In the genomic region with DNA sequence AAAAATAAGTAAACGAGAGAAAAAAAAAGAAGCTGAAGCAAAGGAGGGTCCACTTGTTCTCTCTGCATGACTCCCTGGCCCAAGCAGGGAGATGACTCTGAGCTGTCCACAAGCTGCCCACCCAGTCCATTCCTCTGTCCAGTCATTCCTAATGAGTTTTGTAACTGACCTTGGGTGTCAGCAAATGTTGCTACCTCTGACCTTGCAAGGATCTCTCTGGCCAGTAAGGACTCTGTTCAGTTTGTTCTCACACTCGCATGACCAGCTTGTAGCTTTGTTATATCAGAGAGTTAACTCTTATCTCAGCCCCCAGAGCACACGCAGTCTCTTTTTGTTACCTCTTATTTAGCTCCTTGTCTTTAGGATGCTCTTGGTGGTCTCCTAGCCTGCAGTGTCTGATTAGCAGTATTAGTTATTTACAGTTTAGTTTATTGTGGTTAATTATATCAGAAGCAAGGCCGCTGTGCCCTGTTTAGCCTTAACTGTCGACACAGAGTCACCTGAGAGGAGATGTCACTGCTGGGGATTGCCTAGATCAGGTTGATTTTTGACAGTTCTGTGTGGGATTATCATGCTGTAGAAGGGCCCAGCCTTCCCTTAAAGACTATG, we compare ENCODE assay signal across 25 mouse cellular contexts. TPM values are rescaled to one million over a fixed set of nuclear protein-coding genes. Genes with fewer than 3 reads are reported as not detected.
DNase-seq lines count a peak whose midpoint lies in the region; ATAC-seq and TF ChIP-seq lines count a peak whose summit lies in the region.
"Had no signal": no experiment of that assay in that cellular context is flagged by ENCODE, and none has a peak within 500 bp of the region (broad histone marks: within the 10 kb centered on the region; RNA-seq: fewer than 3 reads in every experiment).

No protein-coding gene starts in this region.

- peak; percentile 32 for DNase-seq in G1E (ENCODE audit: low spot score)
- peak; percentile 50 for DNase-seq in adrenal gland, adult 8-10 months
- no peak for DNase-seq in liver, postnatal 0 days
- DNase-seq in urinary bladder, postnatal 14 days (ENCODE audit: low spot score), result no peak
- DNase-seq in gastrocnemius, adult 18-20 months (ENCODE audit: low spot score), result no peak
- DNase-seq in gastrocnemius, postnatal 10 days, result no peak
- DNase-seq: B cell, adult 2 months; cerebellum, adult 11 months; cerebellum, adult 9-11 months; heart, postnatal 36 days; kidney, adult 18-20 months; lung, postnatal 36 days; right cerebral cortex, postnatal 4 days; thymus, adult 2 months had no signal

- H3K27ac ChIP-seq in liver, postnatal 0 days (ENCODE audit: low read depth), result no peak overlapping the region
- H3K27ac ChIP-seq: embryonic facial prominence, embryonic 10.5 days; forebrain, embryonic 15.5 days; hindbrain, embryonic 13.5 days; kidney, postnatal 0 days; left cerebral cortex, adult 2 months; lung, embryonic 15.5 days; midbrain, embryonic 15.5 days; stomach, embryonic 15.5 days had no signal

- peak; percentile 89 for ATAC-seq in G1E (ENCODE audit: extremely low read depth, insufficient number of reproducible peaks, low FRiP score, poor library complexity, severe bottlenecking)
- peak; percentile 48; the same call in 1 of the 2 replicates for ATAC-seq in common myeloid progenitor, adult 5-6 weeks (replicated peaks; ENCODE audit: low read depth, poor library complexity, severe bottlenecking)
- ATAC-seq in liver, postnatal 0 days, result peak; percentile 61
- ATAC-seq: activated CD4-positive, CD25-positive, alpha-beta regulatory T cell, adult 4 months; forebrain, embryonic 15.5 days; midbrain, embryonic 15.5 days had no signal

- H3K4me3 ChIP-seq in G1E (ENCODE audit: low read depth, low read length), result peak overlapping the region; percentile 57; the same call in 1 of the 2 replicates
- no peak overlapping the region for H3K4me3 ChIP-seq in liver, postnatal 0 days (ENCODE audit: low read depth, low read length)
- H3K4me3 ChIP-seq: embryonic facial prominence, embryonic 10.5 days; forebrain, embryonic 15.5 days; hindbrain, embryonic 13.5 days; left cerebral cortex, adult 2 months; lung, embryonic 15.5 days; midbrain, embryonic 15.5 days; stomach, embryonic 15.5 days had no signal

- 53% methylated on average over 5 of the region's 5 CpGs for WGBS in liver, postnatal 0 days (ENCODE audit: insufficient replicate concordance)

- peaks cover under 1% of the 10 kb centered on the region; the same call in 1 of the 2 replicates for H3K9me3 ChIP-seq in G1E (replicated peaks)
- no peaks in the 10 kb centered on the region for H3K9me3 ChIP-seq in liver, postnatal 0 days (ENCODE audit: low read length)
- H3K9me3 ChIP-seq: embryonic facial prominence, embryonic 10.5 days; forebrain, embryonic 15.5 days; hindbrain, embryonic 13.5 days; lung, embryonic 15.5 days; midbrain, embryonic 15.5 days; stomach, embryonic 15.5 days had no signal

- TF ChIP-seq EP300 in liver, postnatal 0 days (IDR thresholded peaks at IDR 0.05; ENCODE audit: low read depth), result peak; percentile 84

- H3K27me3 ChIP-seq in G1E (ENCODE audit: insufficient read depth, low read length), result no peaks in the 10 kb centered on the region
- no peaks in the 10 kb centered on the region for H3K27me3 ChIP-seq in liver, postnatal 0 days (ENCODE audit: insufficient read depth, low read length)
- H3K27me3 ChIP-seq: CH12.LX; forebrain, embryonic 15.5 days; hindbrain, embryonic 13.5 days; lung, embryonic 15.5 days; midbrain, embryonic 15.5 days; stomach, embryonic 15.5 days had no signal

- no peak for TF ChIP-seq CTCF in G1E (IDR thresholded peaks at IDR 0.05; ENCODE audit: low read depth, low read length)
- TF ChIP-seq CTCF in liver, postnatal 0 days (IDR thresholded peaks at IDR 0.05; ENCODE audit: low read depth), result no peak

- no peaks in the 10 kb centered on the region for H3K36me3 ChIP-seq in G1E (replicated peaks)
- no peaks in the 10 kb centered on the region for H3K36me3 ChIP-seq in liver, postnatal 0 days (replicated peaks; ENCODE audit: insufficient read depth, low read length)
- H3K36me3 ChIP-seq: embryonic facial prominence, embryonic 10.5 days; forebrain, embryonic 15.5 days; hindbrain, embryonic 13.5 days; lung, embryonic 15.5 days; midbrain, embryonic 15.5 days; stomach, embryonic 15.5 days had no signal

- no peak overlapping the region for H3K9ac ChIP-seq in liver, postnatal 0 days (replicated peaks)
- H3K9ac ChIP-seq: forebrain, embryonic 15.5 days; hindbrain, embryonic 13.5 days; lung, embryonic 15.5 days; midbrain, embryonic 15.5 days; stomach, embryonic 15.5 days had no signal

- peaks cover 77% of the 10 kb centered on the region for H3K4me1 ChIP-seq in G1E (ENCODE audit: insufficient read depth, low read depth, low read length)
- H3K4me1 ChIP-seq in liver, postnatal 0 days (ENCODE audit: insufficient read depth), result no peaks in the 10 kb centered on the region
- H3K4me1 ChIP-seq: embryonic facial prominence, embryonic 10.5 days; forebrain, embryonic 15.5 days; hindbrain, embryonic 13.5 days; lung, embryonic 15.5 days; midbrain, embryonic 15.5 days; stomach, embryonic 15.5 days had no signal

- no peak overlapping the region for H3K4me2 ChIP-seq in liver, postnatal 0 days (ENCODE audit: low read depth, low read length)
- H3K4me2 ChIP-seq: forebrain, embryonic 15.5 days; hindbrain, embryonic 13.5 days; lung, embryonic 15.5 days; midbrain, embryonic 15.5 days; stomach, embryonic 15.5 days had no signal

RNA-seq across cellular contexts. Expression of a gene that starts 8.4 kb away (rescaled TPM):
- total RNA-seq in G1E (2014; fragmentation: Nextera tagmentation) (125 and 173 TPM in 2 replicates), G1E (2017) (27.7 and 41.4 TPM in 2 replicates)
- polyA plus RNA-seq in G1E (2012), result 107 and 113 TPM in 2 replicates
- 100 to 1,000 TPM in 2 of 4 experiments, 10 to 100 TPM in 2; 81.6 to 107 (median 95.7) TPM for total RNA-seq in adrenal gland, adult 8-10 months (2022)
- 36.8 and 47.7 TPM in 2 replicates for total RNA-seq in common myeloid progenitor, adult 5-6 weeks (2017)
- polyA plus RNA-seq in liver, postnatal 0 days (2015; fragmentation: Nextera tagmentation; extraction: Ambion mirVana), result 64.8 and 70.2 TPM in 2 replicates
- 10 to 100 TPM; 69.4 to 77.9 TPM for total RNA-seq in gastrocnemius, adult 18-20 months (2021)
- total RNA-seq in gastrocnemius, postnatal 10 days (2021), result 10 to 100 TPM; 74.9 to 80.2 TPM

RNA-seq across cellular contexts. Expression of a gene that starts 21.9 kb away (rescaled TPM):
- total RNA-seq in G1E (2014; fragmentation: Nextera tagmentation) (263 and 288 TPM in 2 replicates), G1E (2017) (21.5 and 29.0 TPM in 2 replicates)
- 13.0 and 14.2 TPM in 2 replicates for polyA plus RNA-seq in G1E (2012)
- total RNA-seq in adrenal gland, adult 8-10 months (2022), result 100 to 1,000 TPM in 3 of 4 experiments, 10 to 100 TPM in 1; 90.9 to 134 (median 122) TPM
- 13.2 and 24.6 TPM in 2 replicates for total RNA-seq in common myeloid progenitor, adult 5-6 weeks (2017)
- 8.1 and 8.2 TPM in 2 replicates for polyA plus RNA-seq in liver, postnatal 0 days (2015; fragmentation: Nextera tagmentation; extraction: Ambion mirVana)
- 10 to 100 TPM; 47.1 to 54.6 TPM for total RNA-seq in gastrocnemius, adult 18-20 months (2021)
- total RNA-seq in gastrocnemius, postnatal 10 days (2021), result 10 to 100 TPM; 54.0 to 58.6 TPM

RNA-seq across cellular contexts. Expression of a gene that starts 52.3 kb away (rescaled TPM):
- total RNA-seq in G1E (2014; fragmentation: Nextera tagmentation), result 9.9 and 11.6 TPM in 2 replicates
- total RNA-seq in G1E (2017), result 13.2 and 14.2 TPM in 2 replicates
- 0.21 and 0.25 TPM in 2 replicates for polyA plus RNA-seq in G1E (2012)
- 10 to 100 TPM; 14.6 to 25.7 (median 20.0) TPM for total RNA-seq in adrenal gland, adult 8-10 months (2022)
- total RNA-seq in common myeloid progenitor, adult 5-6 weeks (2017), result 6.7 and 7.4 TPM in 2 replicates
- polyA plus RNA-seq in liver, postnatal 0 days (2015; fragmentation: Nextera tagmentation; extraction: Ambion mirVana), result 1.4 and 1.6 TPM in 2 replicates
- total RNA-seq in gastrocnemius, adult 18-20 months (2021), result 1 to 10 TPM; 2.9 to 3.5 TPM
- total RNA-seq in gastrocnemius, postnatal 10 days (2021), result 1 to 10 TPM; 4.3 to 6.1 TPM

RNA-seq across cellular contexts. Expression of a gene that starts 52.5 kb away (rescaled TPM):
- total RNA-seq in G1E (2014; fragmentation: Nextera tagmentation) (171 and 188 TPM in 2 replicates), G1E (2017) (165 and 220 TPM in 2 replicates)
- 206 and 243 TPM in 2 replicates for polyA plus RNA-seq in G1E (2012)
- total RNA-seq in adrenal gland, adult 8-10 months (2022), result 10 to 100 TPM; 22.5 to 25.9 (median 24.3) TPM
- 194 and 202 TPM in 2 replicates for total RNA-seq in common myeloid progenitor, adult 5-6 weeks (2017)
- 45.3 and 47.5 TPM in 2 replicates for polyA plus RNA-seq in liver, postnatal 0 days (2015; fragmentation: Nextera tagmentation; extraction: Ambion mirVana)
- 10 to 100 TPM; 19.0 to 22.0 TPM for total RNA-seq in gastrocnemius, adult 18-20 months (2021)
- 10 to 100 TPM; 21.4 to 26.5 TPM for total RNA-seq in gastrocnemius, postnatal 10 days (2021)

Comparison
In these comparisons a context has a peak if more than half of its experiments do, and no peak if none do; other contexts are left out.
1. DNase-seq: peak in G1E (single experiment) and adrenal gland, adult 8-10 months (single experiment); none in liver, postnatal 0 days (single experiment), urinary bladder, postnatal 14 days (single experiment), gastrocnemius, adult 18-20 months (single experiment) and gastrocnemius, postnatal 10 days (single experiment).
2. Peak in every context shown above with its lines, with median percentiles within 50 percentile points of each other: ATAC-seq.